Mouse (Mus musculus) heart, postnatal 36 days (tissue): Measurements from ENCODE around the gene Hist1h2bk. TPM values are rescaled to one million over a fixed set of nuclear protein-coding genes. Genes with fewer than 3 reads are reported as not detected.

Source experiments
- DNase-seq, 2 experiments: peaks; one replicate each; pipeline ENCODE4 v3.0.0; 2021 to 2022
- intact Hi-C: fragments of 180-260 bp; cut with DNase I; formaldehyde crosslinking; loops from one replicate; pipeline ENCODE4 v1.15.1; 2025
- total RNA-seq, 2 experiments: library from RNA; stranded (reverse); gene quantifications; 2 replicates each; pipeline ENCODE4 v1.2.3; 2021

Hist1h2bk gene
- total RNA-seq, 2 experiments from 2014 or later: 23.3 to 28.1 TPM

DNA sequence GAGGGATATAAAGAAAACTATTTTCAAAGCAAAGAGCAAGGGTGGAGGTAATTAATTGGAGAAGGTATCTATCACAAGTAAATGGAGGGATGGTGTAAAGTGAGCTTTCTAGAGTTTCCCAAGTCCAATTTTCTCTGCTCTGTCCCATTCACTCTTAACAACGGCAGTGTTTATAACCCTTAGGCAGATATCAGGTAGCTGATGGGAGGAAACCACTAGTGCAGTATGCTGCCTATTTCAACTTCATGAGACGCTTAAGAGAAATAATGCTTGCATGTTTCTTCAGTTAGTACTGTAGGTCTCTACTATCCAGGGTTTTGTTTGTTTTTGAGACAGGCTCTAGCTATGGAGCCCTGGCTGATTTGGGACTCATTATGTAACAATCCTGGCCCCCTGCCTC lies 1.7 kb downstream of the Hist1h2bk start:
- intact Hi-C loops: no loop called here
- DNase-seq: no peak

- no peak for DNase-seq
- intact Hi-C loops: no loop called here
These were observed 3.7 kb downstream of the Hist1h2bk start for GRCm38 (mm10) chr13:22039364-22039763.

DNA sequence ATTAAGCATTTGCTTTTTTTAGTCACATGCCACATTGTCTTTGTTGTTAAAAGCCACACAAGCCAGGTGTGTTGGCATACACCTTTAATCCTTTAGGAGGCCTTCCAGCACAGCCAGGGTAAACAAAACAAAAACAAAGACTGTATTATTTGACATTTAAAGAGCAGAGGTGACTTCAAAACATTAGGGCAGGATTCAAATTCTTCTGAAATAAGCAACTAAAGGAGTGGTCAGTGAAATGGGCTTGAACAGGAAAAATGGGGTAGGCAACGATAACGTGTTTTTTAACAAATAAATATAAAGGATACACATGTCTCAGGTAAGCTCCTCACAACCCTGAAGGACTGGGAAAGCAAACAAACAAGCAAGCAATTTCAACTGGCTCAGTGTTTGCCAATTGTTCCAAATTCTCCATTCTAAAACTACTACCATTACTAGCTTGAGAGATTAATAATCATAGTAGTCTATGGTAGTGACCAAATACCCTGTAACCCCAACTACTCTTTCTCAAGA lies 4.3 kb downstream of the Hist1h2bk start:
- intact Hi-C loops: loop anchor here (2.0 to 10.0 kb wide), 8 partner anchors 215 to 1702 kb away; partner anchors contain the start of genes Hist1h1t, Hist1h2af, Hist1h2ai and Hist1h2bc
- no peak for DNase-seq

DNA sequence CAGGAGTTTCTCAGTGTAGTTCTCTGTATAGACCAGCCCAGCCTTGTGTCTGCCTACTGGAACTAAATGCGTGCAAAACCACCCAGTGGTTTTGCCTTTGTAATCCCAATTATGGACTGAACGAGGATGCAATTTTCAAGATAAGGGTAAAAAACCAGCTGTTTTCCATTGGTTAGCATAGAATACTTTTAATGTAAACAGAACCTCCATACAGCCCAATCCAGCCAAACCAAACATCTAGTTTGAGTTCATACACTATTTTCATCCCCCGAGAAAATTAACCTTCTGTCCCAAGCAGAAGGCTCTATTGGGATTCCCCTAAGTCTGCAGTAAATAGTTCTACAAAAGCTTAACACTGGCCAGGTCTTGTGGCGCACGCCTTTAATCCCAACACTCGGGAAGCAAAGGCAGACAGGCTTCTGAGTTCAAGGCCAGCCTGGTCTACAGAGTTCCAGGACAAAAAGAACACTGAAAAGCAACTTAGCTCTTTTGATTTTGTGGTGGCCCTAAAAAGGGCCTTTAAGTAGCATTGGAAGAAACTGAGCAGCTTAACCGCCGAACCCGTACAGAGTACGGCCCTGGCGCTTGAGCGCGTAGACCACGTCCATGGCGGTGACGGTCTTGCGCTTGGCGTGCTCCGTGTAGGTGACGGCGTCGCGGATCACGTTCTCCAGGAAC lies 4.9 kb downstream of the Hist1h2bk start:
- intact Hi-C loops: loop anchor here (2.0 to 10.0 kb wide), 8 partner anchors 216 to 1702 kb away; partner anchors contain the start of genes Hist1h1t, Hist1h2af, Hist1h2ai and Hist1h2bc
- DNase-seq: no peak

DNA sequence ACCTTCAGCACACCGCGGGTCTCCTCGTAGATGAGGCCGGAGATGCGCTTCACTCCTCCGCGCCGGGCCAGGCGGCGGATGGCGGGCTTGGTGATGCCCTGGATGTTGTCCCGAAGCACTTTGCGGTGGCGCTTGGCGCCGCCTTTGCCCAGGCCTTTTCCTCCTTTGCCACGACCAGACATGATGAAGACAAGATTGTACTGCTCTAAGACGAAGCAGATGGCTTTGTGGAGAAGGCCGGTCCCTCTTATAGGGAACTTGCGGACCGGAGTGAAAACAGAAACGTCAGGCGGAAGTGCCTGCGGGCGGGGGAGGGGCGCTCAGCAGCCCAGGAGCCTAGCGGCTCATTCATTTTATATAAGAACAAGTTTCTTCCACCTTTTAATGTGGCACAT lies 5.5 kb downstream of the Hist1h2bk start, which contains the start of gene Hist1h4i:
TSS of gene Hist1h4i (minus strand) at position 221 of the 395 bp plus-strand sequence.
- DNase-seq: peak; percentile 95 to 98
- intact Hi-C loops: loop anchor here (2.0 to 10.0 kb wide), 8 partner anchors 216 to 1701 kb away; partner anchors contain the start of genes Hist1h1t, Hist1h2af, Hist1h2ai and Hist1h2bc

DNA sequence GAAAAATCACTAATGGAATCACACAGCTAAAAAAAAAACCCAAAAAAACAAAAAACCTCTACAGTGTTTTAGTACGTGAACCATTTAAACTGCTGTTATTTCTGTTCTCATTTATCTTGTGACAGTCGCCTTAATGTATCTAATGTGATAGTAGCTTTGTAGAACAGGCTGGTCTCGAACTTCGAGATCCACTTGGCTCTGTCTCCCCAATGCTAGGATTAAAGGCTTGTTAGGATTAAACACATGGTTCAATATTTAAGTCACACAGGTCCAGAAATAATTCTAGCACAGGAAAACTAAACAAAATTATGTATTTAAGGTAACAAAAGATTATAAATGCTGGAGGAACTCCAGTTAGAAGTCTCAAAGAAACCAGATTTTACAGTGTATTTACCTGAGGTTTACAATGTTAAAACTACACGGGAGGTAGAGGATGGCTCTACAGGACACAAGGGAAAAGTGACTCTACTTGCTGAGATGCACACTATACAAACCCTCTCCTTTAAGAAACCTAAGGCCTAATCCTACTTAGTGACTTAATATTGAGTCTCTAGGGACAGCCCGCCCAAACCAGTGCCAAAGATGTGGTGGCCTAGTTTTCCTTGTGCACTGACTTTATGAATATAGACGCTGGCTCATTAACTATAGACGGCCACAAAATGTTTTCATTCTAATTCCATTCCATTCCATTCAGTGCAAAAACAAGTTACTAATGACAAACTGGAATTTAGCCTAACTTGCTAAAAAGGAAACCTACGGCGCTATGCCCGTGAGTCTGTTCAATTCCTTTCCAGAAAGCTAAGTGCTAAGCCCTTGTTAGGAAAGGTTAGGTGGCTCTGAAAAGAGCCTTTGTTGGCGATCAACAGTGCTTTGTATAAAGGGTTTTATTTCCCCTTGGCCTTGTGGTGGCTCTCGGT lies 6.2 kb downstream of the Hist1h2bk start:
- no peak for DNase-seq
- intact Hi-C loops: loop anchor here (2.0 to 10.0 kb wide), 8 partner anchors 217 to 1700 kb away; partner anchors contain the start of genes Hist1h1t, Hist1h2af, Hist1h2ai and Hist1h2bc

- DNase-seq: peak; percentile 81 to 88
- intact Hi-C loops: loop anchor here (5.0 to 10.0 kb wide), 6 partner anchors 218 to 1699 kb away; partner anchors contain the start of genes Hist1h1t, Hist1h2af, Hist1h2ai and Hist1h2bl
These were observed 7.2 kb downstream of the Hist1h2bk start, which contains the start of the genes Hist1h2ag and Hist1h2bj for GRCm38 (mm10) chr13:22042568-22043502. Gene Hist1h2ag, minus strand, starts transcription at chr13:22042944. Gene Hist1h2bj, plus strand, starts transcription at chr13:22043214.

- intact Hi-C loops: loop anchor here (5.0 to 10.0 kb wide), 6 partner anchors 219 to 1699 kb away; partner anchors contain the start of genes Hist1h1t, Hist1h2af, Hist1h2ai and Hist1h2bl
- DNase-seq: no peak
These were observed 8.1 kb downstream of the Hist1h2bk start for GRCm38 (mm10) chr13:22043503-22044431.

- DNase-seq: no peak
- intact Hi-C loops: loop anchor here (5.0 to 10.0 kb wide), 7 partner anchors 220 to 1698 kb away; partner anchors contain the start of genes Abt1, Hist1h1t, Hist1h2af and Hist1h2ai
These were observed 8.9 kb downstream of the Hist1h2bk start for GRCm38 (mm10) chr13:22044432-22045155.

- intact Hi-C loops: loop anchor here (5.0 to 10.0 kb wide), 2 partner anchors 221 to 1377 kb away; partner anchors contain the start of gene Abt1
These were observed 9.6 kb downstream of the Hist1h2bk start for GRCm38 (mm10) chr13:22045311-22045710.

DNA sequence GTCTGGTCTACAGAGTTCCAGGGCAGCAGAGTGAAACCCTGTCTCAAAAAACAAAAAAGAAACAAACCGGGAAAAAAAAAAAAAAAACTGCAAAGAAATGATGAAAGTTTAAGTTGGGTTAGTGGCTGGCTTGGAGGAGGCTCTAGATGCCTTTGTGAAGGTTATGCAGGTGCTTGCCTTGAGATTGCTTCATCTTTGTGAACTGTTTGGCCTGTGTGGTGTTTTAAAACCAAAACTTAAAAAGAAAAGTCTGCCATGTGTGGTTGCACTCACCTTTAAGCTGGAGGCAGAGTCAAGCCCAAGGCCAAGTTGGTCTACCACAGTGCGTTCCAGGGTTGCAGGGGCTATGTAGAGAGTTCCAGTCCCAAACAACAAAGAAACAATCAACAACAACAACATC lies 13.4 kb downstream of the Hist1h2bk start:
- DNase-seq: no peak
- intact Hi-C loops: loop anchor here (5.0 to 10.0 kb wide), 2 partner anchors 224 to 1373 kb away; partner anchors contain the start of gene Abt1

More at GRCm38 (mm10) chr13:22045311-22045710, 9.6 kb downstream of the Hist1h2bk start:
- DNase-seq: no peak

DNA sequence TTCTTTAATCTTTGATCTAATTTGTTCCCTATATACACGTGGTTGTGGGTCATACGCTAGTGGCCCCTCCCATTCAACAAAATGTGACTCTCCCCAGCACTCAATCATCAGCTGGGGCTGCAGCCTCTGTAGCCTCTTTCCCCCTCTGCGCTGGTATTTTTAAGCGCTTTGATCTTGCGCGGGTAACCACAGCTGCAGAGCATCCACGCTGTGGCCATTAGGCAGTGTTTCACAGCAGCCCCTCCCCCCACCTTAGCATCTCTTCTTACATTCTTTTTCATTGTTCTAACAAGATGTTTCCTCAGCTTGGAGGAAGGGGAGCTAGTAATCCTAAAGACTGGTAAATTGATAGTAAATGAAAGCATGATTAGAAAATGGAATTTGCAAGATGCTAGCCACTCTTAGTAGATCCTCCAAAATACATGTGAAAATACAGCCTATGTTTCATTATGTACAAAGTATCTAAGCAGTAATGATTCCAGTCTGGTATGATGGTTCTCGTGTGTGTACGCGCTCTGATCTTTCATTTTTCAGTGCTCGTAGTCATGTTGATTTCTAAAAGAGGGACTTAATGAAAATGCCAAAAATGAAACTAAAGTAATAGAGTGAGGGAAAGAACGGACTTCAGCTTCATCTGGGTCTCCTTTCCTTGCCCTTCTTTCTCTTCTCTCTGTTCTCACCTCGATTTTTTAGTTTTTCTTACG lies 14.2 kb downstream of the Hist1h2bk start:
- DNase-seq: no peak
- intact Hi-C loops: loop anchor here (5.0 to 10.0 kb wide), 2 partner anchors 225 to 1372 kb away; partner anchors contain the start of gene Abt1

DNA sequence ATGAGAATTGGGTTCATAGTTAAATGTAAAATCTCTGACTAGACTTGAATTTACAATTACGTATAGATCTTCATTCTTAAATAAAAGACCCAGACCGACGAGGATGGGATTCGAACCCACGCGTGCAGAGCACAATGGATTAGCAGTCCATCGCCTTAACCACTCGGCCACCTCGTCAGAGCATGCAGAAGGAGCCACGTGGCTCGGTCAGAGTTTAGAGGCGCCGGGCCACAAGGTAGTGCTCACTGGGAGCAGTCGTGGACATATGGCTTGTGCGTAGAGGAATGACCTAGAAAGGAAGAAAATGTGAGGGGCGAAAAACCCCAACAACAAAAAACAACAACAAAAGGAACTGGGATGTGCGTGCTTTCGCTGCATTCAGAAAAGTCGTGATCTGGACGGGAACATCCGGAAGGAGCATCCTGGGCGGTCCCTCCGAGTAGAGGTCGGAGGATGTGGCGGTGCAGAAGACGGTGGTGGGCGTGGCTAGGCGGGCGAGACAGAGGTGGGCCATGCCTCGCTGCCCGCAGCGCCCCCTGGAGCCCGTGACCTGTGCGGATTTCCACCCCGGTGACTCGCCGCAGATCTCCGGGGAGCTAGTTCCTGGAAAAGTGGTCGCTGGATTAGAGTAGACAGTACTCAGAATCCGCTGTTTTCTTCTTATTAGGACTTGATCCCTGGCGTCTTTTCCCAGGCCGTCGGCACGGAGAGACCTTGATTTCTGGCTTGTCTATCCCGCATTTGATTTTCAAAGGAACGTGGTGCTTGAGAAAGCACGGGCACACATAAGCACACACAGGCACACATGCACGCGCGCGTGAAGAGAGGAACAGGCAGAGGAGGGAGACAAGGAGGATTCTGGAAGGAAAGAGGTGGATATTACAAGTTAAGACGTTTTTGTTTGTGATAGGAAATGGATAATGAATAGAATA lies 15.2 kb downstream of the Hist1h2bk start:
- peak; percentile 85 to 89 for DNase-seq
- intact Hi-C loops: no loop called here

GRCm38 (mm10) chr13:22051523-22051859 lies 15.8 kb downstream of the Hist1h2bk start:
- intact Hi-C loops: no loop called here
- no peak for DNase-seq

- intact Hi-C loops: no loop called here
- DNase-seq: no peak
These were observed 18.1 kb downstream of the Hist1h2bk start for GRCm38 (mm10) chr13:22053754-22054153.
